ENCODE assay signal across 12 mouse cellular contexts in genomic region chr13:12453150-12453549, GRCm38 (mm10).
"Had no signal": no experiment of that assay in that cellular context is flagged by ENCODE, and none has a peak within 500 bp of the region (broad histone marks: within the 10 kb centered on the region; RNA-seq: fewer than 3 reads in every experiment).

No protein-coding gene starts in this region.

- H3K27ac ChIP-seq: left cerebral cortex, adult 2 months; limb, embryonic 10.5 days; midbrain, embryonic 10.5 days; neural tube, embryonic 12.5 days; stomach, postnatal 0 days had no signal

- DNase-seq: kidney, postnatal 25 days; lung, embryonic 14.5 days; lung, postnatal 10 days; lung, postnatal 4 days; midbrain, embryonic 14.5 days; thymus, postnatal 4 days had no signal

- H3K27me3 ChIP-seq: neural tube, embryonic 12.5 days had no signal

- H3K4me1 ChIP-seq: limb, embryonic 10.5 days; midbrain, embryonic 10.5 days; neural tube, embryonic 12.5 days had no signal

- H3K4me2 ChIP-seq: liver, embryonic 11.5 days; lung, embryonic 14.5 days; neural tube, embryonic 12.5 days had no signal

- H3K9me3 ChIP-seq: limb, embryonic 10.5 days; midbrain, embryonic 10.5 days; neural tube, embryonic 12.5 days had no signal

- H3K4me3 ChIP-seq: left cerebral cortex, adult 2 months; limb, embryonic 10.5 days; midbrain, embryonic 10.5 days; neural tube, embryonic 12.5 days had no signal

- H3K36me3 ChIP-seq: limb, embryonic 10.5 days; midbrain, embryonic 10.5 days had no signal

- H3K9ac ChIP-seq: lung, embryonic 14.5 days; neural tube, embryonic 12.5 days had no signal
